Mouse (Mus musculus) urinary bladder, postnatal 36 days (tissue): ENCODE measurements at regions not wholly inside any gene's neighbourhood (a gene's known extent, or its start where the extent isn't known, plus 50 kb on each side); places are given as distances from the start of the nearest gene placed in this dataset.

Source experiments
- DNase-seq, 2 experiments: peaks; one replicate each; pipeline ENCODE4 v3.0.0; 2022; ENCODE audit warnings: low spot score in 2 of 2, mixed read lengths in 1 of 2

DNA sequence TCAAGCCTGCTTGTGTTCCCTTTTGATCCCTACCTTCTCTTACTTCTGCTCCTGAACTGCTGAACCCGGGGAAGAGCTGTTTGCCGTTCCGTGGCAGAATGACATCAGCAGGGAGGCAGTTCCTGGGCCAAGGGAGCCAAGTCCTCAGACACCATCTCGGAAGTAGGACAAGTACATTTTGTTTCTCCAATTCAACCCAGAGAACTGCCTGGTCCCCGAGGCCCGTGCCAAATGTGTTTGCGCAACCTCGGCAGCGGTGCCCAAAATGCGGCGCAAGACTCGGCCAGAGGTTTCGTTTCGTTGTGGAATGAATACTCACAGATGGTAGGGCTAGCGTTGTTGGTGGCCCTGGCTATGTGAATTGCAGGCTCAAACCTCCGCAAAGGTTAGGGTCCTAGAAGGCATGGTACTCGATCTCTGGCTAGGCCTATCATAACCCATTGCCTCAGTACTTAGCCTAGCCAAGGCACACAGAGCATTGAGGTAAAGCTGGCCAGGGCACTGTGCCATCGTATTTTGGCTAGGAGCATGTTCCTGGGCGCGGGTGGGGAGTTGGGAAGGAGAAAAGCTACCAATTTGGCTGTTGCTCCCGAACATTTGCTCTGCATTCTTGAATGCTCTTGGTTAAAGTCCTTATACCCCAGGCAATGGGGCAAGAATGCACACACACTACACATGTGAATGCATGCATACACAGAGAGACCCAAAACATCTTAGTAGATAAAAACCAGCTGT, 333.0 kb downstream of the Foxo1 start:
- DNase-seq: peak; percentile 57 to 87

DNA sequence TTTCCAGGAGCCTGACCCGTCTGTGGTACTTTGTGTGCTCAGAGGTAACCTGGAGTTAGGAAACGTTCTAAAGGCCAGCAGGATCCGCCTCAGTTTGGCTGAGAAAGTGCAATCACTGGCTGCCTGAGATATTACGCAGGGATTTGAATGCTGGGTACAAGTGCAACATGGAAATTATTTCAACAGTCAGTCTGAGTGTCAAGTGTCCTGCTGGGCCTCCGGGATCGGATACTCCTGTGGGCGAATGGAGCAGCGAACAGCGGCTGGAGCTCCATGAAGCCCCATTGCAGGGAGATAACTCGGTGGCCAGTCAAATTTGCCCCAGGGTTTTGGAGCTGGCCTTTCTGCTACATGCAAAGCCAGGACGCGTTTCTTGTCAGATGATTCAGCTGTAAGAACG, 332.4 kb downstream of the Foxo1 start:
- peak in 1 of 2 experiments; percentile 41 for DNase-seq

DNA sequence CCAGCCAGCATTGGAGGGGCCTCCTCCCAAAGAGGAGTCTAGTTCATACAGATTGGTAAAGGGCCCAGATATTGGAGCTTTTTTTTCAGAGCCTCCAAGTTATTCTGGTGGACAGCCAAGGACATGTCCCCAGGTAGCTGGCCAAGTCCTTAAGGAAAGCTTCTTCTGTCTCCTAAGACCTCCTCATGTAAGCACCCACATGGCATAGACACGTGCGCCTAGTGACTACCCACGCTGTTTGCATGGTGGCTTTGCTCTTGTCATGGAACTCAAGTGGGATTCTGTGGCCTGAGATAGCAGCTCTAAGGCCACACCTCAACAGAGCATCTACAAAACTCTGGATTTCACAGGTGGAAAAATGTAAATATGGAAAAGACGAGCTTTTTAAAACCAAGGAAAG, 332.0 kb downstream of the Foxo1 start:
- peak in 1 of 2 experiments; percentile 54 for DNase-seq

DNA sequence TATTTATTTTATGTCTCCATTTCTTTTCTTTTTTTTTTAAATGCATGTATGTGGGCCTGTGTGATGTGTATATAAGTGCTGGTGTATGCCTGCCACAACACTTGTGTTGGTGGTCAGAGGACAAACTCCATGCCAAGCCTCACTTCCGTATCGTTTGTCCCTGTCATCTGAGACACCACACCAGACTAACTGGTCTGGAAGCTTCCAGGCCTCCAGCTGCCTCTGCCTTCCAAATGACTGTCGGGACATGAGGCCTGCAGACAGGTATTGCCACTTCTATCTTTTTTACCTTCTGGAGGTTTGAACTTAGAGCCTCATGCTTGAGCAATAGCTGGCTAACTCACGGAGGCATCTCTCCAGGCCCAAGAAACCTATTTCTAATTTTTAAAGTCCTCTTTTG, 318.3 kb downstream of the Foxo1 start:
- DNase-seq: no peak

DNA sequence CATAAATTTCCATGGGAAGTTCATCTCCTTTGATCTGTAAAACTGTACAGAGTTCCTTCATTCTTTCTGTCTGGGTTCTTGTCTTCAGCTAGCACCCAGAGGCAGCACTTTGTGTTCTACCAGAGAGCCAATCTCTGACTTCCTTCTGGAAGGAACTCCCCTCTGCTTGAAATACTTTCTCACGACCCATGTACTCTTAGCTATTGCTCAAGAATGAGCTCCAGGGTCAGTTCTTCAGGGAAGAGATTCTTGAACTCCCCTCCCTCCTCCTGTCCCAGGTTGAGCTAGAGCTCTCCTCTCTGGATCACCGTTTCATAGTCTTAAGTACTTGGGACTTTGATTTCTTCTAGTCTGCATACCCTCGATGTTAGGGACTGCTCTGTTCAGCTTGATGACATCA, 311.8 kb downstream of the Foxo1 start:
- DNase-seq: no peak

DNA sequence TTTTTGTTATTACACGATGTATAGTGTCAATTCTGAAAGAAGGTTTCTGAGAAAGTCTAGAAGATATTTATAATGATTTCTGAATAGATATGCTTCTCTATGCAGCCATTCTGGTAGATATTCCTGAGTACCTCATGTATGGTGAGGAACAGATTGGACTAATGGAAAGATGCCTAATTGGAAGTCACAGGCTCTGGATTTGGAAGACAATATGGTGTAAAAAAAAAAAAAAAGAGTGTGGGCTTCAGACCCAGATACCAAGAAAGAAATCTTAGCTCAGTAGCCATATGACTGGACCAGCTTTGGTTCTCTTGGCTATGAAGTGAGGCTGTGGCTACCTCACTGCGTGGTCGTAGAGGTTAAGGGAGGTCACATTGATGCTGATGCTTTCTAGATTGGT, 311.0 kb downstream of the Foxo1 start:
- DNase-seq: no peak

DNA sequence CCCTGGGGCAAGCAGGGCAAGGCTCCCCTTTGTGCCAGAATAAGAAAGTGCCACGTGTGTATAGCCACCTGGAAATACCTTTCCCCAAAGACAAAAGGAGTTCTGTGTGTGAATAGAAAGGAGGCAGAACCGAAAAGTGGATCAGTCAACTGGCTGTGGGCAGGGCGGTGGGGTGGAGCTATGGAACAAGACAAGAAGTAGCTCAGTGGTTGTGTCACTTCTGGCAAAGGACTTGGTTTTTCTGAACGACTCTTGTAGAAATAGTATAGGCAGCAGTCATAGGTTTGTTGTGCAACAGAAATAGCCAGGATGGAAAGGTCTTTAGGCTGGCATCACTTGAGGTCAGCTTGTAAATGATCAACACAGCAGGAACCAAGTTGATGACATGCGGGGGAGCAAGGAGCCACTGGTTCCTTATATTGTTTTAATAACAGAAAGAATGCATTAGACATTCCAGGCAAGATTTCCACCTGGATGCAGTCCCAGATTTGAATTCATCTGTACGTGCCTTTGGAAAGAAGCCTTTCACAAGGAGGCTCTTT, 308.6 kb downstream of the Foxo1 start:
- peak in 1 of 2 experiments; percentile 13 for DNase-seq

GRCm38 (mm10) chr3:52575237-52575798, 307.2 kb downstream of the Foxo1 start:
- DNase-seq: no peak

- no peak for DNase-seq
Observed at GRCm38 (mm10) chr3:52574341-52574740, 306.2 kb downstream of the Foxo1 start.

- no peak for DNase-seq
Observed at GRCm38 (mm10) chr3:52573806-52574205, 305.7 kb downstream of the Foxo1 start.

GRCm38 (mm10) chr3:52572514-52573485, 304.7 kb downstream of the Foxo1 start:
- no peak for DNase-seq

DNA sequence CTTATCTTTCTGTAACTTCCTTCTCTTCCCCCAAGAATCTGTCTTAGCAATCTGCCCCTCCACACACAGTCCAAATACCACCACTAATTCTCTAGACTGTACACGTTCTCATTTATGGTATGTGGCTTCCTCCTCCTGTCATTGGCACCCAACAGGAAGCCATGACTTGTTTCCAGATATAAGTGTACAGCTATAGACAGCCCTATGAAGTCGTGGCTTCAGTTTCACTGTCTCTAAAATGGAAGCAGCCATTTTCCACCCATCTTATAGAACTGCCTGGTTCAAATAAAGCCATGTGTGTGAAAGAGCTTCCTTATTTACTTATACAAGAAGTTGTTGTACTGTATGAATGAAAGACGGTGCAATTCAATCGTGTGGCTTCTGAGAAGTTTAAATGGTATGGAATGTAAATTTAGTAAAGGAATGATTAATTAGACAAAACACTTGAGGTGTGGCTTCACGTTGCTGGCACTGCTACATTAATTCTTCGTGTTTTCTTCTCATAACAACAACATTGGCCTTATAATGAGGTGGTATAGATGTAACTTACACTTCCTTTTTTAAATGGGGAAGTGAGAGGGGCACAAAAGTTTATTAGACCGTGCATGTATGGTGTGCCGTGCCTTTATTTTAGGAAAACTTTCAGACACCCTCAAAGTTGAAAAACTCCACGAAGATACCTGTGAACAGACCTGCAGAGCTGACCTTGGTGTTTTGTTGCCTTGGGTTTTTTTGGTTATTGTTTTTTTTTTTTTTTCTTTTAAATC, 299.7 kb downstream of the Foxo1 start:
- no peak for DNase-seq

GRCm38 (mm10) chr3:52563595-52563994, 295.5 kb downstream of the Foxo1 start:
- DNase-seq: no peak

GRCm38 (mm10) chr3:52562816-52563215, 294.7 kb downstream of the Foxo1 start:
- no peak for DNase-seq

DNA sequence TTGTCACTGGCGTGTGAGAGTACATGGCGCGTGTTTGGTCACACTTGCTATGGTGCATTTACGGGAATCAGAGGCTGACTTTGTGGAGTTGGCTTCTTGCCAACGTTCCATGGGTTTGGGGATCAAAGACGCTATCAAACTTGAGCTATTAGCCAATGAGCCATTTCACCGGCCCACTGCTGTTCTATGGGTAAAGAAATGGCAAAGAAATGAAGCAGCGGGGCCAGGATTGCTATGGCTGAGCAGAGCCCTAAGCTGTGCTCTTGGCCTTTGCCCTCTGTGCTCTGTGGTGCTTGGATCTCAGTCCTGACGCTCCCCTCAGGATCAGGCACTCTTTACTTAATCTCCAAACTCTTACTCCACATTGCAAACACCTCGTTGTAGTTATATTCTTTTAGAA, 291.3 kb downstream of the Foxo1 start:
- no peak for DNase-seq

DNA sequence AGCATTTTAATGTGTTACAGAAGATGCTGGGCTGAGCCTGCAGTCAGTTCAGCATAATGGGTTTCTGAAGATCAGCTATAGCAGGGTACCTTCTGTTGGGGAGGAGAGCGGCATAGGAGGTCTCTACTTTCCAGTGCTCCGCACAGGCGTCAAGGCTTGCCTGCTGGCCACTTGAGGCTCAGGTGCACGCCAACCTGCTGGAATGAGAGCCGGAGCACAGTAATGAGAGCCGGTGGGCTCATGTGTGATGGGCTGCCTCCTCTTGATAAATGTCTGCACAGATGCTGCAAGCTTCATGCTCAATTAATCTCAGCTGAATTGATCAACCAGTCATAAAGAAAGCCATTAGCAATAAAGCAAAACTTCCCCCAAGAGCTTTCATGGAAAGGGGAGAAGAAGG, 290.6 kb downstream of the Foxo1 start:
- no peak for DNase-seq

GRCm38 (mm10) chr3:52557296-52557695, 289.2 kb downstream of the Foxo1 start:
- no peak for DNase-seq

DNA sequence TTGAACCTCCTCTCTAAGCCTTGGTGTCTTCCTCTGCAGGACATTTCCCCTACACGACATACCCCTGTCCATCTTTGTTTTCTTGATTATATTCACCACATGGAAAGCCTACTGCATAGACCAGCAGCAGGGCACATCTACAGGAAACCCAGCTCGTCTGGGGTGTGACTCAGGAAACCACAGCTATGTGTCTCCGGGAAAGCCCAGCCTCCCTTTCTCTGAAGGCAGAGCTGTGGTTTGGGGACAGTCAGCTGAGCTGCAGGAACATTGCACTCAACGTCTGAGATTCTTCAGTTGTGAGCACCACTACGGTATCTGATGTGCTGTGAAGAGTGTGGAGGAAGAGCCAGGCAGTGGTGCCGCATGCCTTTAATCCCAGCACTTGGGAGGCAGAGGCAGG, 286.9 kb downstream of the Foxo1 start:
- DNase-seq: no peak

- no peak for DNase-seq
Observed at GRCm38 (mm10) chr3:52554490-52554889, 286.4 kb downstream of the Foxo1 start.

- DNase-seq: no peak
Observed at GRCm38 (mm10) chr3:52548201-52548893, 280.2 kb downstream of the Foxo1 start.

GRCm38 (mm10) chr3:52546035-52546434, 277.9 kb downstream of the Foxo1 start:
- DNase-seq: no peak
